Mouse (Mus musculus) midbrain, embryonic 16.5 days (tissue): ENCODE measurements around the gene Wbp1l. TPM values are rescaled to one million over a fixed set of nuclear protein-coding genes. Genes with fewer than 3 reads are reported as not detected.

Experiments used
- ATAC-seq: fragments of 200-750 bp; cut with Nextera tagmentation; 2 replicates; pipeline ENCODE4 v1.8.0; 2017; ENCODE audit warnings: moderate TSS enrichment
- H3K27ac ChIP-seq: fragments of 300-500 bp; sonication (generic); 2 replicates; pipeline ENCODE4 v1.5.1; 2014; ENCODE audit warnings: mild to moderate bottlenecking, low read length, mixed read lengths
- H3K27me3 ChIP-seq: fragments of 300-500 bp; sonication (generic); 2 replicates; pipeline ENCODE4 v1.6.1; 2014; ENCODE audit warnings: low read depth, low read length, mixed read lengths; ENCODE audit not compliant: control insufficient read depth, insufficient read depth
- H3K36me3 ChIP-seq: fragments of 300-500 bp; sonication (generic); 2 replicates; pipeline ENCODE4 v1.6.1; 2014; ENCODE audit warnings: mild to moderate bottlenecking, low read length, moderate library complexity, mixed read lengths; ENCODE audit not compliant: control insufficient read depth, insufficient read depth
- H3K4me1 ChIP-seq: fragments of 300-500 bp; sonication (generic); 2 replicates; pipeline ENCODE4 v1.6.1; 2014; ENCODE audit warnings: mild to moderate bottlenecking, low read length, mixed read lengths; ENCODE audit not compliant: control insufficient read depth, insufficient read depth
- H3K4me2 ChIP-seq: fragments of 300-500 bp; sonication (generic); 2 replicates; pipeline ENCODE4 v1.6.1; 2014; ENCODE audit warnings: mild to moderate bottlenecking, low read length, mixed read lengths
- H3K4me3 ChIP-seq: fragments of 300-500 bp; sonication (generic); 2 replicates; pipeline ENCODE4 v1.5.1; 2014; ENCODE audit warnings: low read depth, mild to moderate bottlenecking, low read length, moderate library complexity, mixed read lengths
- H3K9ac ChIP-seq: fragments of 300-500 bp; sonication (generic); 2 replicates; pipeline ENCODE4 v1.6.1; 2014; ENCODE audit warnings: low read depth, low read length, mixed read lengths
- H3K9me3 ChIP-seq: fragments of 300-500 bp; sonication (generic); replicated peaks from 2 replicates; pipeline ENCODE4 v1.6.1; 2014; ENCODE audit warnings: mild to moderate bottlenecking, low read length, mixed read lengths; ENCODE audit not compliant: control insufficient read depth, poor library complexity, severe bottlenecking
- WGBS: fragments of 180-500 bp; shearing (Covaris S2); extraction: QIAGEN DNeasy Blood & Tissue Kit; methylation state at CpG from one replicate; pipeline ENCODE4 v1.1.7; 2014; 5-methylcytosine and 5-hydroxymethylcytosine counted together
- polyA plus RNA-seq: library from polyadenylated mRNA; unstranded; fragments of >200 nt; fragmentation: Nextera tagmentation; extraction: Ambion mirVana; gene quantifications from 2 replicates; pipeline ENCODE4 v1.2.1, GENCODE M21; 2015

Gene Wbp1l
- polyA plus RNA-seq, 1 experiment from 2014 or later = 34.0 TPM

DNA sequence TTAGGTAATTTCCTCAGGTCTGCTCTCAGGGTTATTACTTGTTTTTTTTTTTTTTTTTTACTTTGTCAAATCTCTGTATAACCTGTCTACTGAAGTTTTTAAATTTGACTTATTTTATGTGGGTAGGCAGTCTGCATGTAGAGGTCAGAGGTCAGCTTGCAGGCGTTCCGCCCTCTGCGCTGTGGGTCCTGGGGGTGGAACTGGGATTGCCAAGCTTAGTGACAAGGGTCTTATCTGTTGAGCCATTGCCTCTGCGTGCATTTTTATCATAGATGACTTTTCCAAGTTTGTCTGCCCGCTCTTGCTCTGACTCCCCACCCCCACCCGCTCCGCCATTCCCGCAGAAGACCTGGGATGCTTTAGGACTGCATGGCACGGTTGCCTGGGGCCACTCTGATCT, 36.9 kb downstream of the Wbp1l start:
- peaks cover 2% of the 10 kb centered on the region; the same call in 1 of the 2 replicates for H3K4me1 ChIP-seq
- no peak for ATAC-seq
- no peaks in the 10 kb centered on the region for H3K27me3 ChIP-seq

DNA sequence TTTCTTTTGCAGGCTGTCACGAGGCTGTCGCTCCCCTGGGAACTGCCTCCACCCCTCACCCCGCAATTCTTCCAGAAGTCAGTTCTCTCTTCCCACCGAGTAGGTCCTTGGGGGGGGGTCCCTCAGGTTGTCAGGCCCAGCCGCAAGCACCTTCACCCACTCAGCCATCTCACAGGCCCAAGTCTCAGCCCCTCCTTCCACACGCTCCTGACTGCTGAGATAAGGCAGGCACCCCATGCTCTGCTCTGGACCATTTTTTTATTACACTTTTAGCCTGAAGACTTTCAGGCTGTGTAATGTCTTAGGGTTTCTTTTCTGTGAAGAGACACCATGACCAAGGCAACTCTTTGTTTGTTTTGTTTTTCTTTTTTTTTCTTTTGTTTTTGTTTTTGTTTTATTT, 38.7 kb downstream of the Wbp1l start:
- H3K36me3 ChIP-seq = no peaks in the 10 kb centered on the region
- no peaks in the 10 kb centered on the region for H3K27me3 ChIP-seq
- H3K9ac ChIP-seq = no peak overlapping the region
- no peak overlapping the region for H3K27ac ChIP-seq
- no peak overlapping the region for H3K4me2 ChIP-seq
- no peaks in the 10 kb centered on the region for H3K9me3 ChIP-seq
- ATAC-seq = no peak
- 71% methylated on average over 6 of the region's 6 CpGs for WGBS
- H3K4me1 ChIP-seq = peaks cover 14% of the 10 kb centered on the region
- H3K4me3 ChIP-seq = no peak overlapping the region

More for the DNA sequence above, 36.9 kb downstream of the Wbp1l start:
- no peak overlapping the region for H3K4me3 ChIP-seq
- WGBS = 64% methylated on average over 9 of the region's 9 CpGs
- H3K9me3 ChIP-seq = no peaks in the 10 kb centered on the region
- no peak overlapping the region for H3K4me2 ChIP-seq
- H3K36me3 ChIP-seq = no peaks in the 10 kb centered on the region
- H3K9ac ChIP-seq = no peak overlapping the region
- H3K27ac ChIP-seq = no peak overlapping the region

DNA sequence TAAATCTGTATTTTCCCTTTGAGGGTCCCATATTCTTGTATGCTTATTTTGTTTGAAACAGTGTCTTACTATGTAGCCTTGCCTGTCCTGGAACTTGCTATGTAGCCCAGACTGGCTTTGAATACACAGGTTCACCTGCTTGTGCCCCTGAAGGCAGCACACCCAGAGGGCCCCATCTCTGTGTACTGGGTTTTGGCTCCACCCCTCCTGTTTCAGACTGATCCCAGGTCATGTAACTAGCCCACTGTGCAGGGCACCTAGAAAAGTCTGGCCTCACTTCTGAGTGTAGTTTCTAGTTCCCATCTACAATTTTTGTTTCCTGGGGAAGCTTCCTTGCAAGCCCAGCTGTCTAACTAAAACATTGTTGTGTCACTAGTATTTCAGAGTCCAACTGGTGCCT, 40.2 kb downstream of the Wbp1l start:
- Histone ChIP-seq H3K27me3 (no peaks in the 10 kb centered on the region), H3K9me3 (no peaks in the 10 kb centered on the region), H3K4me3 (no peak overlapping the region), H3K27ac (no peak overlapping the region), H3K36me3 (no peaks in the 10 kb centered on the region), H3K4me2 (no peak overlapping the region), H3K9ac (no peak overlapping the region), H3K4me1 (peaks cover 14% of the 10 kb centered on the region)
- no peak for ATAC-seq

DNA sequence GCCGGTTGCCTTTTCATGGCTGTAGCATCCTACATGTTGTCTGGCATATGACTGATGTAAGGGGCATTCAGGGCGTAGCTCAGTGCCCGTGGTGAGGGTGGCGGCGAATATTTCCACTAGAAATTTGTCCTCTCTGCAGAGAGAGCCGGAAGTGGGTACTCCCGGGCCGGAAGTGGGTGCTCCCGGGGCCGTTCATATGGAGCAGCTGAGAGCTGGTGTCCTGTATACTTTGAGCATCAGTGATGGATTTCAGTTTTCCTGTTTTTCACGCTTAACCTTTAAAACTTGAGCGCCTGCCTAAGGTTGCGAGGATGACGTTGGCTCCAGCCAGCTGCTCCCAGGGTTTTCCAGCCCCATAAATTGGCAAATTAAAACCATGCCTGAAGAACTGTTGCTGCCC, 40.6 kb downstream of the Wbp1l start:
- Histone ChIP-seq H3K4me3 (no peak overlapping the region), H3K36me3 (no peaks in the 10 kb centered on the region), H3K9ac (no peak overlapping the region), H3K27ac (no peak overlapping the region), H3K4me2 (no peak overlapping the region), H3K9me3 (no peaks in the 10 kb centered on the region), H3K4me1 (peaks cover 15% of the 10 kb centered on the region), H3K27me3 (no peaks in the 10 kb centered on the region)
- no peak for ATAC-seq
- 93% methylated on average over 14 of the region's 14 CpGs for WGBS

DNA sequence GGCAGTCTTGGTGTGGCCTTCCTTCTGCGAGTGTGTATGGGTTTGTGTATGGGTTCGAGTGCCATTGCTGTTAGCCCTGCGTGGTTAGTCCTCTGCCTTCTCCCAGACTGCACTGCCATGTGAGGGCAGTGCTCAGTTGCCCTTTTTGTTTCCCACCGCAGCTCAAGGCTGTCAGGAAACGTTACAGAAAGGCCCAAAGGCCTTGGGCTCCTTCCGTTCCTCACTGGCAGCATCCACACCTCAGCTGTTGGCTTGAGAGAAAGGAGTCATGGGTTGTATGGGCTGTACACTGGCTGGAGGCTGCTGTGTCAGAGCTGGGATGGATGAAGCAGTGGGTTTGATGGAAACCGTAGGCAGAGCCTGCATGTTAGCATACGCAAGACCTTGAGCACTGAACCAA, 41.9 kb downstream of the Wbp1l start:
- no peaks in the 10 kb centered on the region for H3K27me3 ChIP-seq
- 84% methylated on average over 8 of the region's 8 CpGs for WGBS
- no peaks in the 10 kb centered on the region; the same call in 1 of the 2 replicates for H3K36me3 ChIP-seq
- H3K9ac ChIP-seq = no peak overlapping the region
- ATAC-seq = no peak
- H3K27ac ChIP-seq = no peak overlapping the region
- no peaks in the 10 kb centered on the region for H3K9me3 ChIP-seq
- no peak overlapping the region for H3K4me3 ChIP-seq
- peaks cover 18% of the 10 kb centered on the region for H3K4me1 ChIP-seq
- H3K4me2 ChIP-seq = no peak overlapping the region

DNA sequence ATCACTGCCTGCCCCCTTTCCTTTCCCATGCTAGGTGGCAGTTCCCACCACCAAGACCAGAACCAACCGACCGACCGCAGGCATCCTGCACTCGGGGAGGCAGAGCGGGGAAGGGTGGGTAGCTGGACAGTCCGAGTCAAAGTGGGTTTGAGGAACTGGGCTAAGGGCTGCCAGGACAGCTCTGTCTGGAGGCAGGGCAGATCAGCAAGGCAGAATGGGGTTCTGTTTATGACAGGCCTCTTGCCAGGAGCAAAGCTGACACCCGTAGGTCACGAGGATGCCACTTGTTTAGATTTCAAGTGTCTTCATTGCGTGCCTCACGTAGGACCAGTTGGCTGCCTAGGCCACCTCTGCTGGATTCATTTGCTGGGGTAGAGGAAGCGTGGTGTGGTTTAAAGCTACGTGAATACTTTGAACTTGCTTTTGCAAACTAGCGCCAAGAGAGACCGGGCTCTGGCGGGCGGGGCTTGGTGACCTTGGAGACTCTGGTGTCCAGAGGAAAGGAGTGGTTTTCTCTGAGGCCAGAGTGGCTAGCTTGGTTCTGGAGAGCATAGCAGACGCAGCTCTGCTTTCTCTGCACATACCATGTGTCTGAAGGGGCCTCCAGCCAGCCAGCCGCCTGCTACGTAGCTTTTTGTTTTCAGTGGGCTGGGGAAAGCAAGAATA, 42.7 kb downstream of the Wbp1l start:
- H3K4me2 ChIP-seq = peak overlapping the region; percentile 7; the same call in 1 of the 2 replicates
- no peaks in the 10 kb centered on the region for H3K27me3 ChIP-seq
- H3K4me3 ChIP-seq = no peak overlapping the region
- 65% methylated on average over 19 of the region's 19 CpGs for WGBS
- H3K4me1 ChIP-seq = peaks cover 18% of the 10 kb centered on the region
- no peaks in the 10 kb centered on the region for H3K9me3 ChIP-seq
- no peaks in the 10 kb centered on the region; the same call in 1 of the 2 replicates for H3K36me3 ChIP-seq
- H3K9ac ChIP-seq = 0 out of 2 replicates have a peak overlapping the region, but pooled peaks have one; percentile 13
- peak overlapping the region; percentile 23 for H3K27ac ChIP-seq
- ATAC-seq = no peak

DNA sequence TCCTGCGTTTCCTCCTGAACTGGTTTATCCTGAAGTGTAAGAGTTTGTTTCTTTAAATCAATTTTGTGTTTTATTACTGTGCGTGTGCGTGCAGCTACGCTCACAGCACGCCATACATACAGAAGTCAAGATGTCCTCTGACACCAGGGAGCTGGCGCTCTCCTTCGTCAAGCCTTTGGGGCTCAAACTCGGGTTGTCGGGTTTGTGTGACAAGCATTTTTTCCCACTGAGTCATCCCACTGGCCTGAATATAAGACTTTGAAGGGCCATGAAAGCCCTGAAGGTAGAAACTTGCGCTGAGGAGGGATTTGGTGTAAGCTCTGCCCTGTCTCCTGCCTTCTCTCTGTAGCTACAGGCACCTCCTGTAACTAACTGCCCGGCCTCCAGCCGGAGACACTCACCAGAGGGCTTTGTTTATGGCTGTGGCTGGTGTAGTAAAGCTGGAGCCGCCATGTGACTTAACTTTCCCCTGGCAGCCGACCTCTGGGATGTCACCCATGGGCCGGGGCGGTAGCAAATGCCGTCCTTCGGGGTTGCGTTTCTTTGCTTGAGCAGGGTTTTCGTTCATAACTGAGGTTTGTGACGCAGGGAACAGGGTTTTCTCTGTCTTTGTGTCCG, 43.4 kb downstream of the Wbp1l start:
- H3K9me3 ChIP-seq = no peaks in the 10 kb centered on the region
- H3K9ac ChIP-seq = no peak overlapping the region
- 67% methylated on average over 22 of the region's 22 CpGs for WGBS
- H3K4me2 ChIP-seq = no peak overlapping the region
- ATAC-seq = no peak
- no peaks in the 10 kb centered on the region; the same call in 1 of the 2 replicates for H3K36me3 ChIP-seq
- H3K4me3 ChIP-seq = no peak overlapping the region
- no peaks in the 10 kb centered on the region for H3K27me3 ChIP-seq
- H3K4me1 ChIP-seq = peaks cover 16% of the 10 kb centered on the region
- H3K27ac ChIP-seq = peak overlapping the region; percentile 23

DNA sequence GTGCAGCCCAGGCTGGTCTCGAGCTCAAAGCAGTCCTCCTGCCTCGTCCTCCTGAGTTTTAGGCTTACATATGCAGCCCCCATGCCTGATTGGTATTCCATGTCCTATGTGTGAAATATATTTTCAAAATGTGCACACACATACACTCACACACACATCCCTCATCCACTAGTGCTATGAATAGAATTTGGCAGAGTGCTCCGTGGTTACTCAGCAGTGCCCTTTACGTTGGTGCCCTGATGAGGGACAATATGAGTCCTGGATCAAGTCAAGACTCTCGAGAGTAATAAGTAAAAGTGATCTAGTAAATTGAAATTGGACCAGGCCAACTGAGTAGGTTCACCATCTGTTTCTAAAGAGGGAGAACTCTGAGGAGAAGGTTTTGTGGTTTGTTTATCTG, 44.4 kb downstream of the Wbp1l start:
- Histone ChIP-seq H3K27ac (no peak overlapping the region), H3K4me1 (peaks cover 16% of the 10 kb centered on the region), H3K36me3 (no peaks in the 10 kb centered on the region; the same call in 1 of the 2 replicates), H3K9ac (no peak overlapping the region), H3K27me3 (no peaks in the 10 kb centered on the region), H3K4me3 (no peak overlapping the region), H3K4me2 (no peak overlapping the region), H3K9me3 (no peaks in the 10 kb centered on the region)
- no peak for ATAC-seq
- 81% methylated on average over 5 of the region's 5 CpGs for WGBS

DNA sequence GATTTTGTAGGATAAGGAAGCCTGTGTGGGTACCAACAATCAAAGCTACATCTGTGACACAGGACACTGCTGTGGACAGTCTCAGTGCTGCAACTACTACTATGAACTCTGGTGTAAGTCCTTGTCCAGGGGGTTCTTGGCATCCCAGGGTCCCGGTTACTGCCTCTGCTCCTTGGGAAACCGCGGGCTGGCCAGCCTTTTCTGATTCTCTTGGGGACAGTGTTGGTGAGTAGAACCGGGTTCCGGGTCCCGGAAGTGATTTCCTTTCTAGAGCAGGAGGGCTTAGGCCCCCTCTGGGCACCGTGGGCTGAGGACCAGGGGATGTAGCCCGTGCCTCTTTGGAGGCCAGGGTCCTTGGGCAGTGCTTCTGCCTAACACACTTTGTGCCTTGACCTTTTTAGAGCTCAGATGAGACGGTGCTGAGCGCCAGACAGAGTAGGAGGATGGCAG, 45.5 kb downstream of the Wbp1l start:
- no peaks in the 10 kb centered on the region for H3K27me3 ChIP-seq
- WGBS = 77% methylated on average over 10 of the region's 10 CpGs
- peaks cover 16% of the 10 kb centered on the region for H3K4me1 ChIP-seq
- no peaks in the 10 kb centered on the region for H3K9me3 ChIP-seq
- ATAC-seq = no peak
- 0 out of 2 replicates have a peak overlapping the region, but pooled peaks have one; percentile 18 for H3K27ac ChIP-seq
- no peak overlapping the region for H3K4me2 ChIP-seq
- H3K36me3 ChIP-seq = no peaks in the 10 kb centered on the region; the same call in 1 of the 2 replicates
- no peak overlapping the region for H3K4me3 ChIP-seq
- H3K9ac ChIP-seq = peak overlapping the region; percentile 13; the same call in 1 of the 2 replicates
